ENCODE assay signal across 25 mouse cellular contexts in the genomic region with DNA sequence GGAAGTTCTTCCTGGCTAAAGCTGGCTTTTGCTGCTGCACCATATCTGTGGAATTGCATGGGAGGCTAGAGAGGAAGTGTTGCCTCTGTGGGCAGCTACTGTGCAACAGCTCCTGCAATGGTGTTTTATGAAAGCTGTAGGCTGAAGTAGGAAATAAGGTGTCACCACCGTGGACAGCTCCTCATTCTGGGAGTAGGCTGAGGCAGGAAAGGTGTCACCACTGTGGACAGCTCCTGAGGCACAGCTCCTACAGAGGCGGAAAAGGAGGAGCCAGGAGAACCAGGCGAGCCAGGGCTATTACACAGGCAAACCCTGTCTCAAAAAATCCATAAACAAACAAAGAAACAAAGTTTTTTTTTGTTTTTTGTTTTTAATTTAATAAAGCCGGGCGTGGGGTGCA. TPM values are rescaled to one million over a fixed set of nuclear protein-coding genes. Genes with fewer than 3 reads are reported as not detected.
"Had no signal": no experiment of that assay in that cellular context is flagged by ENCODE, and none has a peak within 500 bp of the region (broad histone marks: within the 10 kb centered on the region; RNA-seq: fewer than 3 reads in every experiment).

No protein-coding gene starts in this region.

- H3K4me2 ChIP-seq: midbrain, embryonic 11.5 days; midbrain, embryonic 15.5 days; stomach, embryonic 15.5 days had no signal

- H3K27me3 ChIP-seq: liver, embryonic 13.5 days; midbrain, embryonic 15.5 days; stomach, embryonic 15.5 days had no signal

- H3K27ac ChIP-seq: kidney, postnatal 0 days; layer of hippocampus, adult 2 months; left cerebral cortex, adult 2 months; midbrain, embryonic 15.5 days; stomach, embryonic 15.5 days had no signal

- ATAC-seq: intestine, embryonic 16.5 days; midbrain, embryonic 15.5 days had no signal

- H3K4me1 ChIP-seq: midbrain, embryonic 15.5 days; stomach, embryonic 15.5 days had no signal

- H3K36me3 ChIP-seq: liver, embryonic 13.5 days; midbrain, embryonic 15.5 days; stomach, embryonic 15.5 days had no signal

- H3K9ac ChIP-seq: midbrain, embryonic 15.5 days; stomach, embryonic 15.5 days had no signal

- DNase-seq: kidney, adult 18-20 months; kidney, postnatal 25 days; layer of hippocampus, adult 9-11 months; liver, embryonic 13.5 days; lung, adult 2 months; lung, postnatal 14 days; lung, postnatal 4 days; right cerebral cortex, postnatal 25 days; spleen, adult 18-20 months; thymus, postnatal 25 days had no signal

- H3K4me3 ChIP-seq: layer of hippocampus, adult 2 months; left cerebral cortex, adult 2 months; liver, embryonic 13.5 days; midbrain, embryonic 15.5 days; stomach, embryonic 15.5 days had no signal

- H3K9me3 ChIP-seq: liver, embryonic 13.5 days; midbrain, embryonic 15.5 days; stomach, embryonic 15.5 days had no signal

RNA-seq across cellular contexts. Expression of a gene that starts 55.8 kb away (rescaled TPM):
- polyA plus RNA-seq: intestine, embryonic 16.5 days; kidney, embryonic 14.5 days; kidney, postnatal 0 days; large intestine, adult 2 months; limb, embryonic 11.5 days; limb, embryonic 14.5 days; liver, embryonic 13.5 days; lung, adult 2 months; lung, embryonic 16.5 days; midbrain, embryonic 11.5 days; midbrain, embryonic 15.5 days; neural tube, embryonic 11.5 days; neural tube, embryonic 14.5 days; stomach, embryonic 15.5 days; thymus, postnatal 0 days had no signal
